Mouse (Mus musculus): Measurements from ENCODE around the gene Sptb.

Sptb gene

GRCm38 (mm10) chr12:76540169-76540568 lies 170.2 kb downstream of the Sptb start:
- DNase-seq: no peak

GRCm38 (mm10) chr12:76537434-76537833 lies 172.9 kb downstream of the Sptb start:
- no peak for DNase-seq

GRCm38 (mm10) chr12:76536591-76537153 lies 173.7 kb downstream of the Sptb start:
- DNase-seq: no peak

GRCm38 (mm10) chr12:76535471-76535900 lies 174.9 kb downstream of the Sptb start:
- DNase-seq: no peak

- peak; percentile 45 for DNase-seq
Measured at GRCm38 (mm10) chr12:76534641-76535283, 175.6 kb downstream of the Sptb start.

GRCm38 (mm10) chr12:76534233-76534632 lies 176.1 kb downstream of the Sptb start:
- DNase-seq: peak; percentile 46

GRCm38 (mm10) chr12:76533377-76534222 lies 176.7 kb downstream of the Sptb start:
- peak; percentile 67 for DNase-seq

GRCm38 (mm10) chr12:76532926-76533376 lies 177.4 kb downstream of the Sptb start:
- peak; percentile 59 for DNase-seq

GRCm38 (mm10) chr12:76531986-76532925 lies 178.1 kb downstream of the Sptb start:
- DNase-seq: no peak

GRCm38 (mm10) chr12:76530580-76531139 lies 179.7 kb downstream of the Sptb start, which contains the start of gene Plekhg3:
Gene Plekhg3 (plus strand): TSS chr12:76530891.
- no peak for DNase-seq
